Mouse (Mus musculus) liver, embryonic 11.5 days (tissue): ENCODE results near the gene Gpr171. TPM values are rescaled to one million over a fixed set of nuclear protein-coding genes. Genes with fewer than 3 reads are reported as not detected.
A peak's percentile ranks its signal among the peaks of the same experiment; 100 is the strongest.

Experiments
- ATAC-seq: fragments of 200-750 bp; cut with Nextera tagmentation; replicated peaks from 2 replicates; pipeline ENCODE4 v1.8.0; 2017; ENCODE audit warnings: moderate number of reproducible peaks, mild to moderate bottlenecking, moderate TSS enrichment, moderate library complexity; ENCODE audit not compliant: low FRiP score
- DNase-seq: peaks from one replicate; pipeline ENCODE4 v3.0.0-alpha.2; 2017; ENCODE audit warnings: low spot score
- H3K27ac ChIP-seq: fragments of 300-500 bp; sonication (generic); 2 replicates; pipeline ENCODE4 v1.5.1; 2014; ENCODE audit warnings: mild to moderate bottlenecking, low read depth, low read length, control low read depth
- H3K27me3 ChIP-seq: fragments of 300-500 bp; sonication (generic); replicated peaks from 2 replicates; pipeline ENCODE4 v1.6.1; 2014; ENCODE audit warnings: low read length, mixed read lengths; ENCODE audit not compliant: control insufficient read depth, insufficient read depth
- H3K36me3 ChIP-seq: fragments of 300-500 bp; sonication (generic); 2 replicates; pipeline ENCODE4 v1.6.1; 2014; ENCODE audit warnings: mild to moderate bottlenecking, low read length, moderate library complexity, mixed read lengths; ENCODE audit not compliant: control insufficient read depth, insufficient read depth
- H3K4me1 ChIP-seq: fragments of 300-500 bp; sonication (generic); replicated peaks from 2 replicates; pipeline ENCODE4 v1.6.1; 2014; ENCODE audit warnings: low read length, mixed read lengths; ENCODE audit not compliant: control insufficient read depth, insufficient read depth
- H3K4me2 ChIP-seq: fragments of 300-500 bp; sonication (generic); 2 replicates; pipeline ENCODE4 v1.6.1; 2014; ENCODE audit warnings: mild to moderate bottlenecking, control low read depth, moderate library complexity
- H3K4me3 ChIP-seq: fragments of 300-500 bp; sonication (generic); 2 replicates; pipeline ENCODE4 v1.5.1; 2014; ENCODE audit warnings: low read depth, low read length, control low read depth
- H3K9ac ChIP-seq: fragments of 300-500 bp; sonication (generic); 2 replicates; pipeline ENCODE4 v1.6.1; 2014; ENCODE audit warnings: low read depth, low read length, control low read depth
- H3K9me3 ChIP-seq: fragments of 300-500 bp; sonication (generic); 2 replicates; pipeline ENCODE4 v1.6.1; 2016; ENCODE audit warnings: low read length, inconsistent platforms, mixed read lengths; ENCODE audit not compliant: control insufficient read depth
- WGBS: fragments of 180-500 bp; shearing (Covaris S2); extraction: QIAGEN DNeasy Blood & Tissue Kit; methylation state at CpG from one replicate; pipeline ENCODE4 v1.1.7; 2014; 5-methylcytosine and 5-hydroxymethylcytosine counted together
- polyA plus RNA-seq: library from polyadenylated mRNA; unstranded; fragments of >200 nt; fragmentation: Nextera tagmentation; extraction: Ambion mirVana; gene quantifications from 2 replicates; pipeline ENCODE4 v1.2.1, GENCODE M21; 2014

Gpr171 gene
- polyA plus RNA-seq, 1 experiment from 2014 or later: 2.8 TPM

DNA sequence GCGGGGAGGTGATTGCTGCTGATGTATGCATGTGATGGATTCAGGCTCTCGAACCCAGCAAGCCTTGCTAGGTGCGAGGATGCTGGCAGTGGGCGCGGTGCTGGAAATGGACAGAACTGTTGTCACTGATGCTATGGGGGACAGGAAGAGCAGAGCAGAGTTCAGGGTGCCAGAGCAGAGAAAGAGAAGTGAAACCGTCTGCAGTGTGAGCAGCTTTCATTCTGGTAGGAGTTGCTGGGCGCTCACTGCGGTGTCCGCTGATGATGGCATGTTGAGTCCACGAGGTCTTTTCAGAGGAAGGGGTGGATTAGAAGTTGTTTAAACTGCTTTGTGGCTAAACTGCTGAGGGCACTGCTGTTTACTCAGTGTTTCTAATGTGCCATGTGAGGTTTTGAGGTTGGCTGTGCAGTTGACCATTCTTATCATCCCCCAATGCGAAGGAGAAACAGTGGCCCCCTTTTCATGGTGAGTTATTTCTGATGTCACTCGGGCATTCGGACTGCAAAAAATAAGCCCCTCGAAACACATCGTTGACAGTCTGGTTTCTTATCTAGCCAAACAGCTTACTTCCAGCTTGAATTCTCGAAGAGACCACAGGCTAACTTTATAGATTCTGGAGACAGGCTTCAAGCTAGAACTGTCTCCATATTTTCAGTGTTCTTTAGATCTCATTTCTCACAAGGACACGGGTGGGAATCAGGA is 46.6 kb downstream of the Gpr171 start:
- 41% methylated on average over 17 of the region's 17 CpGs for WGBS
- no peak for ATAC-seq
- Histone ChIP-seq H3K27ac (peak overlapping the region; percentile 77), H3K9ac (no peak overlapping the region; the same call in 1 of the 2 replicates), H3K4me3 (no peak overlapping the region), H3K4me2 (peak overlapping the region; percentile 43), H3K36me3 (no peaks in the 10 kb centered on the region), H3K4me1 (peaks cover 26% of the 10 kb centered on the region), H3K27me3 (no peaks in the 10 kb centered on the region), H3K9me3 (no peaks in the 10 kb centered on the region)
- no peak for DNase-seq

Other genes starting within 250 kb of the Gpr171 start
- 0.21 and 0.27 TPM in 2 replicates for gene Clrn1, start 216.5 kb downstream of the Gpr171 start, polyA plus RNA-seq
- gene Med12l, start 96.0 kb downstream of the Gpr171 start, polyA plus RNA-seq: 3.6 TPM in 2 replicates
- 2.8 and 3.6 TPM in 2 replicates for gene P2ry14, start 51.8 kb upstream of the Gpr171 start, polyA plus RNA-seq
- gene Gpr87, start 93.3 kb upstream of the Gpr171 start, polyA plus RNA-seq: not detected in 2 replicates
- 2.0 and 2.3 TPM in 2 replicates for gene P2ry13, start 109.1 kb upstream of the Gpr171 start, polyA plus RNA-seq
- gene P2ry12, start 161.1 kb upstream of the Gpr171 start, polyA plus RNA-seq: 1.9 and 2.2 TPM in 2 replicates
- 1.1 and 1.2 TPM in 2 replicates for gene Igsf10, start 242.6 kb upstream of the Gpr171 start, polyA plus RNA-seq